Mouse (Mus musculus): Measurements from ENCODE around the gene Smim5.
A peak's percentile ranks its signal among the peaks of the same experiment; 100 is the strongest.
"Not testable (repeated sequence)": the region's sequence is repeated elsewhere in the genome, so short reads cannot be mapped to it uniquely, and the experiment has no call there.

Gene Smim5

GRCm38 (mm10) chr11:115899486-115900266 lies at the start of gene Smim5:
Gene Smim5, plus strand, starts transcription at chr11:115899966.
- peak; percentile 70 for DNase-seq (ENCODE audit: low spot score)

- no peak for DNase-seq (ENCODE audit: low spot score)
Observed at GRCm38 (mm10) chr11:115854674-115855073, 45.1 kb upstream of the Smim5 start.

GRCm38 (mm10) chr11:115857146-115857545 lies 42.6 kb upstream of the Smim5 start:
- not testable (repeated sequence) for DNase-seq (ENCODE audit: low spot score)

GRCm38 (mm10) chr11:115857936-115858335 lies 41.8 kb upstream of the Smim5 start:
- DNase-seq (ENCODE audit: low spot score): no peak

- DNase-seq (ENCODE audit: low spot score): no peak
Observed at GRCm38 (mm10) chr11:115858354-115858753, 41.4 kb upstream of the Smim5 start, which contains the start of gene Myo15b. Gene Myo15b, plus strand, starts transcription at chr11:115858406.

- peak; percentile 92 for DNase-seq (ENCODE audit: low spot score)
Observed at GRCm38 (mm10) chr11:115859143-115859945, 40.4 kb upstream of the Smim5 start.

GRCm38 (mm10) chr11:115863895-115864294 lies 35.9 kb upstream of the Smim5 start:
- no peak for DNase-seq (ENCODE audit: low spot score)

- DNase-seq (ENCODE audit: low spot score): no peak
Observed at GRCm38 (mm10) chr11:115869393-115869792, 30.4 kb upstream of the Smim5 start.

- no peak for DNase-seq (ENCODE audit: low spot score)
Observed at GRCm38 (mm10) chr11:115872437-115872836, 27.3 kb upstream of the Smim5 start.

- no peak for DNase-seq (ENCODE audit: low spot score)
Observed at GRCm38 (mm10) chr11:115875935-115876334, 23.8 kb upstream of the Smim5 start.

- no peak for DNase-seq (ENCODE audit: low spot score)
Observed at GRCm38 (mm10) chr11:115876438-115876837, 23.3 kb upstream of the Smim5 start.

GRCm38 (mm10) chr11:115877174-115877755 lies 22.5 kb upstream of the Smim5 start:
- no peak for DNase-seq (ENCODE audit: low spot score)

GRCm38 (mm10) chr11:115878071-115878470 lies 21.7 kb upstream of the Smim5 start:
- no peak for DNase-seq (ENCODE audit: low spot score)

- peak; percentile 43 for DNase-seq (ENCODE audit: low spot score)
Observed at GRCm38 (mm10) chr11:115881002-115881401, 18.8 kb upstream of the Smim5 start.

GRCm38 (mm10) chr11:115883251-115883650 lies 16.5 kb upstream of the Smim5 start:
- no peak for DNase-seq (ENCODE audit: low spot score)

GRCm38 (mm10) chr11:115884361-115884760 lies 15.4 kb upstream of the Smim5 start:
- no peak for DNase-seq (ENCODE audit: low spot score)

- no peak for DNase-seq (ENCODE audit: low spot score)
Observed at GRCm38 (mm10) chr11:115885281-115885680, 14.5 kb upstream of the Smim5 start.

GRCm38 (mm10) chr11:115886446-115886845 lies 13.3 kb upstream of the Smim5 start:
- DNase-seq (ENCODE audit: low spot score): no peak

GRCm38 (mm10) chr11:115888020-115888419 lies 11.7 kb upstream of the Smim5 start:
- no peak for DNase-seq (ENCODE audit: low spot score)

GRCm38 (mm10) chr11:115889159-115889558 lies 10.6 kb upstream of the Smim5 start:
- no peak for DNase-seq (ENCODE audit: low spot score)

GRCm38 (mm10) chr11:115892213-115892612 lies 7.6 kb upstream of the Smim5 start:
- no peak for DNase-seq (ENCODE audit: low spot score)

- no peak for DNase-seq (ENCODE audit: low spot score)
Observed at GRCm38 (mm10) chr11:115893071-115893470, 6.7 kb upstream of the Smim5 start.

All from retina, embryonic 14.5 days (tissue).